Mouse (Mus musculus): Measurements from ENCODE around the gene Slc12a8. TPM values are rescaled to one million over a fixed set of nuclear protein-coding genes. Genes with fewer than 3 reads are reported as not detected.
A peak's percentile ranks its signal among the peaks of the same experiment; 100 is the strongest.

Slc12a8 gene
- polyA plus RNA-seq, 1 experiment from 2014 or later, result 0.50 TPM

GRCm38 (mm10) chr16:33517627-33518026 lies 499 bp downstream of the Slc12a8 start:
- WGBS, result 23% methylated on average over 4 of the region's 4 CpGs
- H3K4me1 ChIP-seq (replicated peaks), result peaks cover 15% of the 10 kb centered on the region
- ATAC-seq, result no peak
- H3K27ac ChIP-seq, result no peak overlapping the region
- peak overlapping the region; percentile 35 for H3K4me3 ChIP-seq (replicated peaks)
- peak overlapping the region; percentile 66 for H3K4me2 ChIP-seq (replicated peaks)
- H3K9me3 ChIP-seq, result no peaks in the 10 kb centered on the region
- peak overlapping the region; percentile 58 for H3K9ac ChIP-seq (replicated peaks)
- H3K27me3 ChIP-seq, result no peaks in the 10 kb centered on the region
- H3K36me3 ChIP-seq, result no peaks in the 10 kb centered on the region

GRCm38 (mm10) chr16:33518236-33518635 lies 1.1 kb downstream of the Slc12a8 start:
- H3K9ac ChIP-seq (replicated peaks), result no peak overlapping the region
- H3K9me3 ChIP-seq, result no peaks in the 10 kb centered on the region
- no peak for ATAC-seq
- H3K27me3 ChIP-seq, result no peaks in the 10 kb centered on the region
- H3K4me3 ChIP-seq (replicated peaks), result no peak overlapping the region
- H3K36me3 ChIP-seq, result no peaks in the 10 kb centered on the region
- WGBS, result 84% methylated on average over 7 of the region's 7 CpGs
- peaks cover 15% of the 10 kb centered on the region for H3K4me1 ChIP-seq (replicated peaks)
- H3K4me2 ChIP-seq (replicated peaks), result no peak overlapping the region
- H3K27ac ChIP-seq, result no peak overlapping the region

- Histone ChIP-seq H3K9me3 (no peaks in the 10 kb centered on the region), H3K27ac (no peak overlapping the region), H3K4me2 (replicated peaks) (no peak overlapping the region), H3K4me1 (replicated peaks) (peaks cover 21% of the 10 kb centered on the region), H3K27me3 (no peaks in the 10 kb centered on the region), H3K4me3 (replicated peaks) (no peak overlapping the region), H3K36me3 (no peaks in the 10 kb centered on the region), H3K9ac (replicated peaks) (no peak overlapping the region)
- 81% methylated on average over 6 of the region's 6 CpGs for WGBS
- no peak for ATAC-seq
Measured at GRCm38 (mm10) chr16:33519916-33520568, 2.9 kb downstream of the Slc12a8 start.

GRCm38 (mm10) chr16:33522516-33522915 lies 5.4 kb downstream of the Slc12a8 start:
- no peak overlapping the region for H3K9ac ChIP-seq (replicated peaks)
- no peaks in the 10 kb centered on the region for H3K9me3 ChIP-seq
- WGBS, result 71% methylated on average over 4 of the region's 4 CpGs
- H3K36me3 ChIP-seq, result no peaks in the 10 kb centered on the region
- H3K4me1 ChIP-seq (replicated peaks), result peaks cover 11% of the 10 kb centered on the region
- no peak overlapping the region for H3K4me3 ChIP-seq (replicated peaks)
- H3K4me2 ChIP-seq (replicated peaks), result no peak overlapping the region
- H3K27me3 ChIP-seq, result no peaks in the 10 kb centered on the region
- H3K27ac ChIP-seq, result no peak overlapping the region
- ATAC-seq, result no peak

GRCm38 (mm10) chr16:33523571-33523970 lies 6.4 kb downstream of the Slc12a8 start:
- H3K9ac ChIP-seq (replicated peaks), result no peak overlapping the region
- H3K27ac ChIP-seq, result no peak overlapping the region
- H3K9me3 ChIP-seq, result peaks cover 5% of the 10 kb centered on the region; the same call in 1 of the 2 replicates
- no peak for ATAC-seq
- H3K27me3 ChIP-seq, result no peaks in the 10 kb centered on the region
- H3K4me2 ChIP-seq (replicated peaks), result no peak overlapping the region
- no peaks in the 10 kb centered on the region for H3K36me3 ChIP-seq
- no peak overlapping the region for H3K4me3 ChIP-seq (replicated peaks)
- 66% methylated on average over 10 of the region's 10 CpGs for WGBS
- H3K4me1 ChIP-seq (replicated peaks), result 0 out of 2 replicates have a peak, but pooled peaks cover 5% of the 10 kb centered on the region

- no peak for ATAC-seq
- H3K9me3 ChIP-seq, result peaks cover 5% of the 10 kb centered on the region; the same call in 1 of the 2 replicates
- no peak overlapping the region for H3K4me3 ChIP-seq (replicated peaks)
- H3K4me2 ChIP-seq (replicated peaks), result no peak overlapping the region
- H3K4me1 ChIP-seq (replicated peaks), result peaks cover 11% of the 10 kb centered on the region
- H3K27ac ChIP-seq, result peak overlapping the region; percentile 53
- no peaks in the 10 kb centered on the region for H3K27me3 ChIP-seq
- H3K36me3 ChIP-seq, result no peaks in the 10 kb centered on the region
- no peak overlapping the region for H3K9ac ChIP-seq (replicated peaks)
- WGBS, result 67% methylated on average over 11 of the region's 11 CpGs
Measured at GRCm38 (mm10) chr16:33529502-33530454, 12.7 kb downstream of the Slc12a8 start.

- Histone ChIP-seq H3K27ac (no peak overlapping the region), H3K36me3 (no peaks in the 10 kb centered on the region), H3K27me3 (no peaks in the 10 kb centered on the region), H3K4me1 (replicated peaks) (peaks cover 11% of the 10 kb centered on the region), H3K9ac (replicated peaks) (no peak overlapping the region), H3K4me3 (replicated peaks) (no peak overlapping the region), H3K4me2 (replicated peaks) (no peak overlapping the region), H3K9me3 (peaks cover 5% of the 10 kb centered on the region; the same call in 1 of the 2 replicates)
- WGBS, result 72% methylated on average over 8 of the region's 8 CpGs
- ATAC-seq, result no peak
Measured at GRCm38 (mm10) chr16:33531184-33531583, 14.1 kb downstream of the Slc12a8 start.

GRCm38 (mm10) chr16:33536456-33536855 lies 19.3 kb downstream of the Slc12a8 start:
- H3K36me3 ChIP-seq, result no peaks in the 10 kb centered on the region
- 85% methylated on average over 8 of the region's 8 CpGs for WGBS
- no peak for ATAC-seq
- H3K4me2 ChIP-seq (replicated peaks), result no peak overlapping the region
- H3K9ac ChIP-seq (replicated peaks), result no peak overlapping the region
- H3K9me3 ChIP-seq, result no peaks in the 10 kb centered on the region
- no peak overlapping the region for H3K27ac ChIP-seq
- peaks cover 3% of the 10 kb centered on the region; the same call in 1 of the 2 replicates for H3K4me1 ChIP-seq (replicated peaks)
- H3K4me3 ChIP-seq (replicated peaks), result no peak overlapping the region
- no peaks in the 10 kb centered on the region for H3K27me3 ChIP-seq

GRCm38 (mm10) chr16:33537499-33538225 lies 20.5 kb downstream of the Slc12a8 start:
- no peak overlapping the region for H3K4me2 ChIP-seq (replicated peaks)
- H3K9me3 ChIP-seq, result no peaks in the 10 kb centered on the region
- H3K27me3 ChIP-seq, result no peaks in the 10 kb centered on the region
- WGBS, result 75% methylated on average over 21 of the region's 21 CpGs
- H3K36me3 ChIP-seq, result no peaks in the 10 kb centered on the region
- no peak overlapping the region for H3K9ac ChIP-seq (replicated peaks)
- ATAC-seq, result no peak
- no peak overlapping the region for H3K27ac ChIP-seq
- H3K4me3 ChIP-seq (replicated peaks), result no peak overlapping the region
- H3K4me1 ChIP-seq (replicated peaks), result peaks cover 3% of the 10 kb centered on the region; the same call in 1 of the 2 replicates

- Histone ChIP-seq H3K36me3 (no peaks in the 10 kb centered on the region), H3K4me2 (replicated peaks) (no peak overlapping the region), H3K4me3 (replicated peaks) (no peak overlapping the region), H3K9ac (replicated peaks) (no peak overlapping the region), H3K27ac (no peak overlapping the region), H3K4me1 (replicated peaks) (no peaks in the 10 kb centered on the region), H3K27me3 (no peaks in the 10 kb centered on the region), H3K9me3 (no peaks in the 10 kb centered on the region)
- WGBS, result 94% methylated on average over 2 of the region's 2 CpGs
- no peak for ATAC-seq
Measured at GRCm38 (mm10) chr16:33544346-33544745, 27.2 kb downstream of the Slc12a8 start.

- WGBS, result 86% methylated on average over 4 of the region's 4 CpGs
- Histone ChIP-seq H3K9ac (replicated peaks) (no peak overlapping the region), H3K4me2 (replicated peaks) (no peak overlapping the region), H3K36me3 (no peaks in the 10 kb centered on the region), H3K4me1 (replicated peaks) (no peaks in the 10 kb centered on the region), H3K27me3 (no peaks in the 10 kb centered on the region), H3K27ac (no peak overlapping the region), H3K4me3 (replicated peaks) (no peak overlapping the region), H3K9me3 (no peaks in the 10 kb centered on the region)
- no peak for ATAC-seq
Measured at GRCm38 (mm10) chr16:33545530-33545929, 28.4 kb downstream of the Slc12a8 start.

Data from midbrain, embryonic 13.5 days (tissue).